Mouse (Mus musculus) cerebral cortex, adult 2 months (tissue): Measurements from ENCODE around the gene Olfr1480.

Experiments
- WGBS: fragments of 180-500 bp; shearing (Covaris S2); methylation state at CpG from one replicate; pipeline ENCODE4 v1.1.7; 2018; 5-methylcytosine and 5-hydroxymethylcytosine counted together

The Olfr1480 gene

GRCm38 (mm10) chr19:13527613-13528012 lies at the start of gene Olfr1480:
TSS of gene Olfr1480 (plus strand) at chr19:13527913.
- WGBS, result 86% methylated on average over 2 of the region's 2 CpGs

GRCm38 (mm10) chr19:13480096-13480495 lies 47.6 kb upstream of the Olfr1480 start, which contains the start of gene Olfr1475:
TSS of gene Olfr1475 (minus strand) at chr19:13480196.

GRCm38 (mm10) chr19:13500246-13500645 lies 27.5 kb upstream of the Olfr1480 start, which contains the start of gene Olfr1477:
TSS of gene Olfr1477 (plus strand) at chr19:13500546.
- WGBS, result 64% methylated on average over 3 of the region's 3 CpGs
